Mouse (Mus musculus): ENCODE measurements around the gene Prn. TPM values are rescaled to one million over a fixed set of nuclear protein-coding genes. Genes with fewer than 3 reads are reported as not detected.

Gene Prn
- total and polyA plus RNA-seq, 3 experiments: not detected

DNA sequence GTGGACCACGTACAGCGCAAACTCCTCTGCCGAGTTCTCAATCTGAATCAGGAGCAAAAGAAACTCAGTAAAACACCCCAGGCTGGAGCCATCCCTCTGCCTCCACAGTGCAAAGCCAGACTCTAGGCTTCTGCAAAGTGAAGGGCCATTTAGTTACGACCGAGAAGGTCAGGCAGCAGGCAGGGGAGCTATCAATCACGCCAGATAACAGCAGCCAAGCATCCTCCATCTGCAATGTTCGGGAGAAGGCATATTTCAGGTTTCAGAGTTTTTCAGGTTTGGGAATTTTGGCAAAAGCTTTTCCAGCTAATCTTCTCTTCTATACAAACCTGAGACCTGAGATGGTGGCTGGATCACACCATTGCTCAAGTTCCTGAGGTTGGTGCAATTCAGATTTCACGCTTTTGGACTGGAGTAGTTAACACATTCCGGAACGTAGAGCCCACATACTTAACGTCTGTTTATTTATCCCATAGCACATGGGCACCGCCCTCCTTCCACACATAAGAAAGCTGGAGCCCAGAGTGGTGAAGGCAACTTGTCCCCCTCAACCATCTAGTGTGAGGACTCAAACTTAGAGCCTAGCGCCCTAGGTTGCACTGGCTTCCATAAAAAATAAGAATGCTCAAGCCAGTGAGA, 92.1 kb downstream of the Prn start:
- Histone ChIP-seq H3K9ac (ENCODE audit: control insufficient read depth, low read depth, low read length, poor library complexity, severe bottlenecking) (no peak overlapping the region), H3K4me1 (ENCODE audit: control insufficient read depth in 1 of 2, insufficient read depth in 2 of 2, low read length in 2 of 2) (no peaks in the 10 kb centered on the region), H3K79me2 (ENCODE audit: control insufficient read depth, insufficient read depth, low read length, poor library complexity) (no peaks in the 10 kb centered on the region), H3K4me3 (ENCODE audit: control insufficient read depth in 1 of 2, insufficient read depth in 1 of 2, low read depth in 2 of 2, low read length in 2 of 2) (no peak overlapping the region), H3K36me3 (ENCODE audit: control insufficient read depth in 1 of 2, insufficient read depth in 2 of 2, low read length in 2 of 2) (no peaks in the 10 kb centered on the region), H3K27ac (ENCODE audit: control insufficient read depth, low read depth, low read length) (no peak overlapping the region), H3K27me3 (ENCODE audit: control insufficient read depth in 1 of 2, insufficient read depth in 2 of 2, low read length in 2 of 2) (no peaks in the 10 kb centered on the region), H3K9me3 (replicated peaks; ENCODE audit: insufficient read depth, low read length) (no peaks in the 10 kb centered on the region)
- TF ChIP-seq CHD1 (IDR thresholded peaks at IDR 0.05; ENCODE audit: low read depth, low read length) (no peak), ZKSCAN1 (IDR thresholded peaks at IDR 0.05; ENCODE audit: low read depth, low read length) (no peak), ZNF384 (IDR thresholded peaks at IDR 0.05; ENCODE audit: low read depth, low read length) (no peak), ELF1 (IDR thresholded peaks at IDR 0.05; ENCODE audit: low read depth, low read length) (no peak), MXI1 (IDR thresholded peaks at IDR 0.05; ENCODE audit: low read depth, low read length) (no peak), GABPA (IDR thresholded peaks at IDR 0.05; ENCODE audit: low read depth, low read length) (no peak), TAL1 (IDR thresholded peaks at IDR 0.05; ENCODE audit: low read length) (no peak)
- DNase-seq (ENCODE audit: low read depth, low spot score): no peak

DNA sequence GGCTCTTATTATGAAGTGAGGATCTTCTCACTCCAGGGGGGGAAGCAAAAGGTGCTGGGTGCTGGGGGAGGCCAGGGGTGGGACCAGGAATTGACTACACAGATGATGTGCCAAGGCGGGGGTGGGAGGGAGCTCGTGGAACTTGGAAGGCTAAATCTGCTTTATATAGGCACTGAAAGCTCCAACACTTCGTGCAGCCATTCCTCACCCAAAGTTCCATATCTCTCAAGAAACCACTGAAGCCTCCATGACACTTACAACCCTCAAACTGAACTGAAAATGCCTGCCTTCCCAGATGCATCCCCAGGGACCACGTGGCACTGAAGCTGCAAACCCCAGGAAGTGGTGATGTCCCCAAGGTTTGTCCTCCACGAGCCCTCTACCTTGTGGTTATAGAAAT, 94.2 kb downstream of the Prn start:
- Histone ChIP-seq H3K36me3 (ENCODE audit: control insufficient read depth in 1 of 2, insufficient read depth in 2 of 2, low read length in 2 of 2) (no peaks in the 10 kb centered on the region), H3K9ac (ENCODE audit: control insufficient read depth, low read depth, low read length, poor library complexity, severe bottlenecking) (no peak overlapping the region), H3K79me2 (ENCODE audit: control insufficient read depth, insufficient read depth, low read length, poor library complexity) (no peaks in the 10 kb centered on the region), H3K4me1 (ENCODE audit: control insufficient read depth in 1 of 2, insufficient read depth in 2 of 2, low read length in 2 of 2) (no peaks in the 10 kb centered on the region), H3K4me3 (ENCODE audit: control insufficient read depth in 1 of 2, insufficient read depth in 1 of 2, low read depth in 2 of 2, low read length in 2 of 2) (no peak overlapping the region), H3K27me3 (ENCODE audit: control insufficient read depth in 1 of 2, insufficient read depth in 2 of 2, low read length in 2 of 2) (no peaks in the 10 kb centered on the region), H3K9me3 (replicated peaks; ENCODE audit: insufficient read depth, low read length) (no peaks in the 10 kb centered on the region), H3K27ac (ENCODE audit: control insufficient read depth, low read depth, low read length) (no peak overlapping the region)
- TF ChIP-seq ZMIZ1 (IDR thresholded peaks at IDR 0.05; ENCODE audit: low read depth, low read length) (no peak), UBTF (IDR thresholded peaks at IDR 0.05; ENCODE audit: borderline replicate concordance, insufficient read depth, low read depth, low read length) (no peak), USF1 (IDR thresholded peaks at IDR 0.05; ENCODE audit: low read depth, low read length) (no peak), TAL1 (IDR thresholded peaks at IDR 0.05; ENCODE audit: low read length) (no peak), CHD2 (IDR thresholded peaks at IDR 0.05; ENCODE audit: low read length) (no peak)
- DNase-seq (ENCODE audit: low read depth, low spot score): no peak

DNA sequence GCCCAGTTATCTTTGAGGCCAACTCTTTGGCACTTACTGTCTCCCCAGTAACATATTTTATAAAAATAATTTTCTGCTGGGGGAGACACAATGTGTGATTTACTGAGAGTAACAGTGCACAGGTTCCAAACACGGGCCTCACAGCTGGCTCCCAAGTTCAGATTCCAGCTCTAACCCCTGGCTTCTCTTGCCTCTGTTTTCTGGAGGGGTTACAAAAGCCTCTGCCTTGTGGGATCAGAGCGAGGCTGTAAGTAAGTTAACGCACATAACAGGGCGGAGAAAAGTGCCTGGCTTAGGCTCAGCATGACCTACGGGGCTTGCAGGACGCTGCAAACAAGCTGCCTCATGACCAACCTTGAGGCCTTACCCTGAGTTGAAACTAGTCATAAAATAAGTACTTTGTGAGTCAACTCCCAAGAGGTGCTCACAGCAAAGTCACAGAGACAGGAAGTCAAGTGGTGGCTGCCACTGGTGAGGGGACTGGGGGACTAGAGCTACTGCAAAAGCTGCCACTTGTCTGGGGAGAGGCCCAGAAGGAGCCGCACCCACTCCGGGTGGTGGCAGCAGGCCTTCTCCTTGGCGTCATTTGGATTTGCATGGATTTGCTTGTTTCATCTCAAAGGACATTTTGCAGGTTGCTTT, 94.9 kb downstream of the Prn start:
- no peaks in the 10 kb centered on the region for H3K4me1 ChIP-seq (ENCODE audit: control insufficient read depth in 1 of 2, insufficient read depth in 2 of 2, low read length in 2 of 2)
- H3K27ac ChIP-seq (ENCODE audit: control insufficient read depth, low read depth, low read length): no peak overlapping the region
- no peaks in the 10 kb centered on the region for H3K79me2 ChIP-seq (ENCODE audit: control insufficient read depth, insufficient read depth, low read length, poor library complexity)
- DNase-seq (ENCODE audit: low read depth, low spot score): no peak
- H3K36me3 ChIP-seq (ENCODE audit: control insufficient read depth in 1 of 2, insufficient read depth in 2 of 2, low read length in 2 of 2): no peaks in the 10 kb centered on the region
- H3K9ac ChIP-seq (ENCODE audit: control insufficient read depth, low read depth, low read length, poor library complexity, severe bottlenecking): no peak overlapping the region
- TF ChIP-seq GABPA (IDR thresholded peaks at IDR 0.05; ENCODE audit: low read depth, low read length) (no peak), POLR2A (IDR thresholded peaks at IDR 0.05; ENCODE audit: control insufficient read depth in 1 of 2, insufficient read depth in 1 of 2, low read depth in 1 of 2, low read length in 2 of 2, poor library complexity in 1 of 2) (no peak), TCF12 (IDR thresholded peaks at IDR 0.05; ENCODE audit: low read depth, low read length) (no peak), CHD1 (IDR thresholded peaks at IDR 0.05; ENCODE audit: low read depth, low read length) (no peak), TAL1 (IDR thresholded peaks at IDR 0.05; ENCODE audit: low read length) (no peak)
- no peaks in the 10 kb centered on the region for H3K9me3 ChIP-seq (replicated peaks; ENCODE audit: insufficient read depth, low read length)
- H3K4me3 ChIP-seq (ENCODE audit: control insufficient read depth in 1 of 2, insufficient read depth in 1 of 2, low read depth in 2 of 2, low read length in 2 of 2): no peak overlapping the region
- H3K27me3 ChIP-seq (ENCODE audit: control insufficient read depth in 1 of 2, insufficient read depth in 2 of 2, low read length in 2 of 2): no peaks in the 10 kb centered on the region
